Mouse (Mus musculus) myocyte (in vitro differentiated cells): ENCODE measurements around the gene AL732309.1.

Experiments
- E2F4 ChIP-seq: IDR thresholded peaks from one replicate; pipeline ENCODE4 v1.6.1; 2011; ENCODE audit warnings: mild to moderate bottlenecking, control low read depth, moderate library complexity; ENCODE audit not compliant: insufficient read depth
- MAX ChIP-seq: IDR thresholded peaks from one replicate; pipeline ENCODE4 v1.6.1; 2011; ENCODE audit warnings: low read depth, mild to moderate bottlenecking, control low read depth
- POLR2A ChIP-seq: IDR thresholded peaks from one replicate; pipeline ENCODE4 v1.6.1; 2011; ENCODE audit warnings: low read depth, mild to moderate bottlenecking, control low read depth, moderate library complexity; ENCODE audit not compliant: insufficient read length
- POLR2AphosphoS2 ChIP-seq: IDR thresholded peaks from one replicate; pipeline ENCODE4 v1.6.1; 2011; ENCODE audit warnings: low read depth, control low read depth; ENCODE audit not compliant: insufficient read length
- REST ChIP-seq: IDR thresholded peaks from one replicate; pipeline ENCODE4 v1.6.1; 2011; ENCODE audit warnings: mild to moderate bottlenecking, control low read depth, moderate library complexity; ENCODE audit not compliant: insufficient read depth, insufficient read length
- TCF12 ChIP-seq: IDR thresholded peaks from one replicate; pipeline ENCODE4 v1.6.1; 2011; ENCODE audit warnings: mild to moderate bottlenecking, control low read depth; ENCODE audit not compliant: poor library complexity, insufficient read depth, severe bottlenecking
- USF1 ChIP-seq: IDR thresholded peaks from one replicate; pipeline ENCODE4 v1.6.1; 2011; ENCODE audit warnings: low read depth, mild to moderate bottlenecking, control low read depth, moderate library complexity

DNA sequence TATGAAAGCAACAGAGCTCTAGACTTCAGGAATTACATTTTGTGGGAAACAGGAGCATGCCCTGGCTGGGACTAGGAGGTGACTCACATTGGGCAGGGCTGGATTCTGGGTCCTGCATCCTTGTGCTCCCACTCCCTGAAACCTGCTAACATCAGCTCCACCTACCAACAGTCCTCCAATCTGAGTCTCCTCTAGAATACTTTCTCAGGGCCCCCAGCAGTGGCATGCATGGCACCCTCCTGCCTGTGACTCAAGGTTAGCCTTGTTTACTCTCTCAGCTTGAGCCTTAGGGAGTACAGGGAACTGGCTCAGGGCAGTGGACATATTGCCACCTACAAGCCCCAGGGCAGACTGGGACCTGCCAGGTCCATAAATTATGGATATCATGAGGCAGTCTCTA is 8.6 kb downstream of the AL732309.1 start:
- TF ChIP-seq POLR2A, result no peak
- TF ChIP-seq POLR2AphosphoS2, result no peak
- TF ChIP-seq MAX, result no peak
- no peak for TF ChIP-seq USF1
- no peak for TF ChIP-seq E2F4
- no peak for TF ChIP-seq REST
- TF ChIP-seq TCF12, result no peak
